Mouse (Mus musculus): ENCODE measurements at regions not wholly inside any gene's neighbourhood (a gene's known extent, or its start where the extent isn't known, plus 50 kb on each side); places are given as distances from the start of the nearest gene placed in this dataset.

DNA sequence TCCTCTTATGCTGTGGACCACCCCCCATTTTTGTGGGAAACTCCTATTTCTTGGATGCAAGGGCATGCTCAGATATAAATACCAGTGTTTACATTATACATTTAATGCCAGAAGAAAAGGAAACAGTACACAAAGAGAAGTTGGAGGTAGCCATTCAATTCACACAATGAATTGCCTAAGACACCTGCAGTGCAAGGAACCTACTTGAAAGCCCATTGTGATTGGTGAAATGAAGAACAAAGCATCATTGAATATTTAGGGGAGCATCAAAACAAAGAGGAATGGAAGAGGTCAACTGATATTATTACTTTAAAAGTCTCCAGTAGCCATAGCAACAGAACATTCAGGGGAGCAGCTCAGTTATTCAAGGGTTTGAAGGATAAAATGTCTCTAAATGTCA lies 193.7 kb upstream of the Kcnj16 start:
- H3K9ac ChIP-seq (replicated peaks; ENCODE audit: low read length) = no peak overlapping the region
- no peaks in the 10 kb centered on the region for H3K27me3 ChIP-seq (ENCODE audit: insufficient read depth, low read length)
- H3K4me3 ChIP-seq (ENCODE audit: low read length) = no peak overlapping the region
- H3K4me1 ChIP-seq (ENCODE audit: insufficient read depth, low read length) = no peaks in the 10 kb centered on the region
- TF ChIP-seq CTCF (IDR thresholded peaks at IDR 0.05; ENCODE audit: low read depth) = no peak
- ATAC-seq (no peak), DNase-seq (ENCODE audit: low spot score) (no peak)
- H3K9me3 ChIP-seq (ENCODE audit: low read length) = no peaks in the 10 kb centered on the region
- no peaks in the 10 kb centered on the region for H3K36me3 ChIP-seq (ENCODE audit: insufficient read depth, low read length)
- no peak overlapping the region for H3K4me2 ChIP-seq (ENCODE audit: low read depth, low read length)
- H3K27ac ChIP-seq = no peak overlapping the region

GRCm38 (mm10) chr11:110781492-110782276 lies 186.1 kb upstream of the Kcnj16 start:
- no peak overlapping the region for H3K4me2 ChIP-seq (ENCODE audit: low read depth, low read length)
- H3K4me1 ChIP-seq (ENCODE audit: insufficient read depth, low read length) = no peaks in the 10 kb centered on the region
- no peak for ATAC-seq
- no peaks in the 10 kb centered on the region for H3K27me3 ChIP-seq (ENCODE audit: insufficient read depth, low read length)
- H3K4me3 ChIP-seq (ENCODE audit: low read length) = no peak overlapping the region
- H3K27ac ChIP-seq = no peak overlapping the region
- 45% methylated on average over 3 of the region's 3 CpGs for WGBS
- no peaks in the 10 kb centered on the region for H3K36me3 ChIP-seq (ENCODE audit: insufficient read depth, low read length)
- no peaks in the 10 kb centered on the region for H3K9me3 ChIP-seq (ENCODE audit: low read length)
- no peak for DNase-seq (ENCODE audit: low spot score)
- no peak for TF ChIP-seq CTCF (IDR thresholded peaks at IDR 0.05; ENCODE audit: low read depth)
- no peak overlapping the region for H3K9ac ChIP-seq (replicated peaks; ENCODE audit: low read length)

- H3K4me3 ChIP-seq (ENCODE audit: low read length) = no peak overlapping the region
- H3K4me1 ChIP-seq (ENCODE audit: insufficient read depth, low read length) = no peaks in the 10 kb centered on the region
- no peak overlapping the region for H3K9ac ChIP-seq (replicated peaks; ENCODE audit: low read length)
- no peak for ATAC-seq
- H3K27me3 ChIP-seq (ENCODE audit: insufficient read depth, low read length) = no peaks in the 10 kb centered on the region
- H3K27ac ChIP-seq = no peak overlapping the region
- 77% methylated on average over 4 of the region's 4 CpGs for WGBS
- no peak for TF ChIP-seq CTCF (IDR thresholded peaks at IDR 0.05; ENCODE audit: low read depth)
- H3K9me3 ChIP-seq (ENCODE audit: low read length) = no peaks in the 10 kb centered on the region
- no peak for DNase-seq (ENCODE audit: low spot score)
- no peak overlapping the region for H3K4me2 ChIP-seq (ENCODE audit: low read depth, low read length)
- no peaks in the 10 kb centered on the region for H3K36me3 ChIP-seq (ENCODE audit: insufficient read depth, low read length)
Observed at GRCm38 (mm10) chr11:110789537-110789936, 178.3 kb upstream of the Kcnj16 start.

GRCm38 (mm10) chr11:110799887-110800578 lies 167.8 kb upstream of the Kcnj16 start:
- H3K4me3 ChIP-seq (ENCODE audit: low read length) = no peak overlapping the region
- H3K9ac ChIP-seq (replicated peaks; ENCODE audit: low read length) = no peak overlapping the region
- H3K27me3 ChIP-seq (ENCODE audit: insufficient read depth, low read length) = no peaks in the 10 kb centered on the region
- DNase-seq (ENCODE audit: low spot score) (peak; percentile 8), ATAC-seq (no peak)
- WGBS = 36% methylated on average over 8 of the region's 8 CpGs
- H3K36me3 ChIP-seq (ENCODE audit: insufficient read depth, low read length) = no peaks in the 10 kb centered on the region
- no peaks in the 10 kb centered on the region for H3K4me1 ChIP-seq (ENCODE audit: insufficient read depth, low read length)
- H3K27ac ChIP-seq = no peak overlapping the region
- H3K9me3 ChIP-seq (ENCODE audit: low read length) = no peaks in the 10 kb centered on the region
- H3K4me2 ChIP-seq (ENCODE audit: low read depth, low read length) = no peak overlapping the region
- TF ChIP-seq CTCF (IDR thresholded peaks at IDR 0.05; ENCODE audit: low read depth) = no peak

DNA sequence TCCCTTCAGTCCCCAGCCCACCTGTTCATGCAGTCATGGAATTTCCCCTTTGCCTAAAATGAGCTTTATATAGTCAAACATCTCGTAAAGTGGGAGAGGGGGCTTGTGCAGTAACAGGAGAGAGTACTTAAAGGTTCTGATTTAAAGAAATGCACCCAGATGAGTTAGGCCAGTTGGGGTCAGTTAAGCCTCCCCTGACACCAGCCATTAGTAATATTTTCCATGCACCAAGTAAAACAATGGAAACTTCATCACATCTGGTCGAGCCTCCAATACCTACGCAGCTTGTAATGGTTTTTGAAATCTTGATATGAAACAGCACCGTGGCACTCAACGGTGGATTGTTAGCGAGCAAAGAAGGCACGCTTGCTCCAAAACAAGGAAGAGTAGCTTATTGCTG lies 165.8 kb upstream of the Kcnj16 start:
- DNase-seq (ENCODE audit: low spot score) = no peak

GRCm38 (mm10) chr11:110804079-110804478 lies 163.8 kb upstream of the Kcnj16 start:
- H3K36me3 ChIP-seq (ENCODE audit: insufficient read depth, low read length) = no peaks in the 10 kb centered on the region
- no peak for ATAC-seq
- no peak for DNase-seq (ENCODE audit: low spot score)
- H3K4me2 ChIP-seq (ENCODE audit: low read depth, low read length) = no peak overlapping the region
- H3K9ac ChIP-seq (replicated peaks; ENCODE audit: low read length) = no peak overlapping the region
- H3K27ac ChIP-seq = no peak overlapping the region
- no peak overlapping the region for H3K4me3 ChIP-seq (ENCODE audit: low read length)
- H3K4me1 ChIP-seq (ENCODE audit: insufficient read depth, low read length) = no peaks in the 10 kb centered on the region
- 95% methylated on average over 1 of the region's 1 CpGs for WGBS
- no peaks in the 10 kb centered on the region for H3K9me3 ChIP-seq (ENCODE audit: low read length)
- TF ChIP-seq CTCF (IDR thresholded peaks at IDR 0.05; ENCODE audit: low read depth) = no peak
- no peaks in the 10 kb centered on the region for H3K27me3 ChIP-seq (ENCODE audit: insufficient read depth, low read length)

More for the DNA sequence above, 165.8 kb upstream of the Kcnj16 start:
- Histone ChIP-seq H3K4me3 (ENCODE audit: low read length) (no peak overlapping the region), H3K27ac (no peak overlapping the region), H3K9ac (replicated peaks; ENCODE audit: low read length) (no peak overlapping the region), H3K9me3 (ENCODE audit: low read length) (no peaks in the 10 kb centered on the region), H3K27me3 (ENCODE audit: insufficient read depth, low read length) (no peaks in the 10 kb centered on the region), H3K4me1 (ENCODE audit: insufficient read depth, low read length) (no peaks in the 10 kb centered on the region), H3K36me3 (ENCODE audit: insufficient read depth, low read length) (no peaks in the 10 kb centered on the region), H3K4me2 (ENCODE audit: low read depth, low read length) (no peak overlapping the region)
- ATAC-seq = no peak
- TF ChIP-seq CTCF (IDR thresholded peaks at IDR 0.05; ENCODE audit: low read depth) = no peak
- 92% methylated on average over 7 of the region's 7 CpGs for WGBS

DNA sequence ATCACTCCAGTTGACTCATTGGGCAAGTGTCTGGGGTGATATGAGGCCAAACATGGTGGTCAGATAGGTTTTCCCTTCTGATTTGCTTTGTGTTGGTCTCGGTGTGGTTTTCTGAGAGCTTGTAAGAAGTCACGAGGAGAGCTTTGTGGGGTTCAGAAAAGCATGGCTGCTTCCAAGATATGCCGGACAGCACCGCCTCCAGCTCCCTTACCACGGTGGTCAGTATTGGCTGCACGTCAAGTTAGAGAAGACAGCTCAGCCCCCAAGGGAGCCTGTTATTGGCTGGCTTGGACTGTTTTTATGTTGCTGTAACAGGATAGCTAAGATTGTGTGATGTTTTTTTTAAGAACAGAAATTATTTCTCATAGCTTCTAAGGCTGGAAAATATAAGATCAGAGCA lies 154.7 kb upstream of the Kcnj16 start:
- Histone ChIP-seq H3K27me3 (ENCODE audit: insufficient read depth, low read length) (no peaks in the 10 kb centered on the region), H3K36me3 (ENCODE audit: insufficient read depth, low read length) (no peaks in the 10 kb centered on the region), H3K9me3 (ENCODE audit: low read length) (no peaks in the 10 kb centered on the region), H3K4me2 (ENCODE audit: low read depth, low read length) (no peak overlapping the region), H3K4me3 (ENCODE audit: low read length) (no peak overlapping the region), H3K27ac (no peak overlapping the region), H3K9ac (replicated peaks; ENCODE audit: low read length) (no peak overlapping the region), H3K4me1 (ENCODE audit: insufficient read depth, low read length) (no peaks in the 10 kb centered on the region)
- DNase-seq (ENCODE audit: low spot score) (no peak), ATAC-seq (no peak)
- WGBS = 80% methylated on average over 6 of the region's 6 CpGs
- TF ChIP-seq CTCF (IDR thresholded peaks at IDR 0.05; ENCODE audit: low read depth) = no peak

Data from hindbrain, postnatal 0 days (tissue).